Mouse (Mus musculus): ENCODE measurements at regions not wholly inside any gene's neighbourhood (a gene's known extent, or its start where the extent isn't known, plus 50 kb on each side); places are given as distances from the start of the nearest gene placed in this dataset.

- Histone ChIP-seq H3K4me1 (ENCODE audit: insufficient read depth, low read length) (no peaks in the 10 kb centered on the region), H3K9ac (replicated peaks; ENCODE audit: low read length) (no peak overlapping the region), H3K9me3 (ENCODE audit: low read length) (no peaks in the 10 kb centered on the region), H3K36me3 (ENCODE audit: insufficient read depth, low read length) (no peaks in the 10 kb centered on the region), H3K4me2 (replicated peaks; ENCODE audit: low read depth, low read length) (no peak overlapping the region), H3K4me3 (ENCODE audit: low read length) (no peak overlapping the region), H3K27ac (ENCODE audit: low read length) (no peak overlapping the region), H3K27me3 (ENCODE audit: insufficient read depth, low read length) (no peaks in the 10 kb centered on the region)
- ATAC-seq (ENCODE audit: low FRiP score, low TSS enrichment) = no peak
- WGBS = 89% methylated on average over 5 of the region's 5 CpGs
These were observed 109.1 kb downstream of the Icos start for GRCm38 (mm10) chr1:61086811-61087210.

- no peaks in the 10 kb centered on the region for H3K9me3 ChIP-seq (ENCODE audit: low read length)
- H3K27me3 ChIP-seq (ENCODE audit: insufficient read depth, low read length) = no peaks in the 10 kb centered on the region
- H3K36me3 ChIP-seq (ENCODE audit: insufficient read depth, low read length) = no peaks in the 10 kb centered on the region
- 61% methylated on average over 1 of the region's 1 CpGs for WGBS
- no peak overlapping the region for H3K9ac ChIP-seq (replicated peaks; ENCODE audit: low read length)
- H3K27ac ChIP-seq (ENCODE audit: low read length) = no peak overlapping the region
- H3K4me3 ChIP-seq (ENCODE audit: low read length) = no peak overlapping the region
- H3K4me1 ChIP-seq (ENCODE audit: insufficient read depth, low read length) = no peaks in the 10 kb centered on the region
- no peak overlapping the region for H3K4me2 ChIP-seq (replicated peaks; ENCODE audit: low read depth, low read length)
- ATAC-seq (ENCODE audit: low FRiP score, low TSS enrichment) = no peak
These were observed 113.1 kb downstream of the Icos start for GRCm38 (mm10) chr1:61090801-61091200.

GRCm38 (mm10) chr1:61095481-61096165 is 117.9 kb downstream of the Icos start:
- no peak for ATAC-seq (ENCODE audit: low FRiP score, low TSS enrichment)
- Histone ChIP-seq H3K9me3 (ENCODE audit: low read length) (no peaks in the 10 kb centered on the region), H3K27me3 (ENCODE audit: insufficient read depth, low read length) (no peaks in the 10 kb centered on the region), H3K4me3 (ENCODE audit: low read length) (no peak overlapping the region), H3K4me1 (ENCODE audit: insufficient read depth, low read length) (no peaks in the 10 kb centered on the region), H3K4me2 (replicated peaks; ENCODE audit: low read depth, low read length) (no peak overlapping the region), H3K9ac (replicated peaks; ENCODE audit: low read length) (no peak overlapping the region), H3K27ac (ENCODE audit: low read length) (no peak overlapping the region), H3K36me3 (ENCODE audit: insufficient read depth, low read length) (no peaks in the 10 kb centered on the region)

GRCm38 (mm10) chr1:61099341-61099740 is 121.6 kb downstream of the Icos start:
- H3K4me2 ChIP-seq (replicated peaks; ENCODE audit: low read depth, low read length) = no peak overlapping the region
- no peaks in the 10 kb centered on the region for H3K4me1 ChIP-seq (ENCODE audit: insufficient read depth, low read length)
- H3K36me3 ChIP-seq (ENCODE audit: insufficient read depth, low read length) = no peaks in the 10 kb centered on the region
- WGBS = 34% methylated on average over 5 of the region's 5 CpGs
- H3K9me3 ChIP-seq (ENCODE audit: low read length) = no peaks in the 10 kb centered on the region
- H3K27ac ChIP-seq (ENCODE audit: low read length) = no peak overlapping the region
- no peak overlapping the region for H3K4me3 ChIP-seq (ENCODE audit: low read length)
- no peak overlapping the region for H3K9ac ChIP-seq (replicated peaks; ENCODE audit: low read length)
- no peaks in the 10 kb centered on the region for H3K27me3 ChIP-seq (ENCODE audit: insufficient read depth, low read length)
- ATAC-seq (ENCODE audit: low FRiP score, low TSS enrichment) = no peak

GRCm38 (mm10) chr1:61101679-61102078 is 124.0 kb downstream of the Icos start:
- H3K27me3 ChIP-seq (ENCODE audit: insufficient read depth, low read length) = no peaks in the 10 kb centered on the region
- H3K9ac ChIP-seq (replicated peaks; ENCODE audit: low read length) = no peak overlapping the region

GRCm38 (mm10) chr1:61102346-61102745 is 124.6 kb downstream of the Icos start:
- Histone ChIP-seq H3K4me3 (ENCODE audit: low read length) (no peak overlapping the region), H3K9ac (replicated peaks; ENCODE audit: low read length) (no peak overlapping the region), H3K4me1 (ENCODE audit: insufficient read depth, low read length) (no peaks in the 10 kb centered on the region), H3K27ac (ENCODE audit: low read length) (no peak overlapping the region), H3K9me3 (ENCODE audit: low read length) (no peaks in the 10 kb centered on the region), H3K27me3 (ENCODE audit: insufficient read depth, low read length) (no peaks in the 10 kb centered on the region), H3K36me3 (ENCODE audit: insufficient read depth, low read length) (no peaks in the 10 kb centered on the region), H3K4me2 (replicated peaks; ENCODE audit: low read depth, low read length) (no peak overlapping the region)
- WGBS = 84% methylated on average over 5 of the region's 5 CpGs
- ATAC-seq (ENCODE audit: low FRiP score, low TSS enrichment) = no peak

More at GRCm38 (mm10) chr1:61101679-61102078, 124.0 kb downstream of the Icos start:
- no peaks in the 10 kb centered on the region for H3K36me3 ChIP-seq (ENCODE audit: insufficient read depth, low read length)
- 50% methylated on average over 4 of the region's 4 CpGs for WGBS
- no peaks in the 10 kb centered on the region for H3K4me1 ChIP-seq (ENCODE audit: insufficient read depth, low read length)
- no peak for ATAC-seq (ENCODE audit: low FRiP score, low TSS enrichment)
- H3K27ac ChIP-seq (ENCODE audit: low read length) = no peak overlapping the region
- H3K4me2 ChIP-seq (replicated peaks; ENCODE audit: low read depth, low read length) = no peak overlapping the region
- no peak overlapping the region for H3K4me3 ChIP-seq (ENCODE audit: low read length)
- no peaks in the 10 kb centered on the region for H3K9me3 ChIP-seq (ENCODE audit: low read length)

- ATAC-seq (ENCODE audit: low FRiP score, low TSS enrichment) = no peak
- no peaks in the 10 kb centered on the region for H3K27me3 ChIP-seq (ENCODE audit: insufficient read depth, low read length)
- no peak overlapping the region for H3K4me2 ChIP-seq (replicated peaks; ENCODE audit: low read depth, low read length)
- no peak overlapping the region for H3K9ac ChIP-seq (replicated peaks; ENCODE audit: low read length)
- H3K9me3 ChIP-seq (ENCODE audit: low read length) = no peaks in the 10 kb centered on the region
- 75% methylated on average over 12 of the region's 12 CpGs for WGBS
- H3K36me3 ChIP-seq (ENCODE audit: insufficient read depth, low read length) = no peaks in the 10 kb centered on the region
- H3K4me3 ChIP-seq (ENCODE audit: low read length) = no peak overlapping the region
- H3K27ac ChIP-seq (ENCODE audit: low read length) = no peak overlapping the region
- H3K4me1 ChIP-seq (ENCODE audit: insufficient read depth, low read length) = no peaks in the 10 kb centered on the region
These were observed 125.9 kb downstream of the Icos start for GRCm38 (mm10) chr1:61103581-61103980.

GRCm38 (mm10) chr1:61111731-61112309 is 134.1 kb downstream of the Icos start:
- no peaks in the 10 kb centered on the region for H3K4me1 ChIP-seq (ENCODE audit: insufficient read depth, low read length)
- ATAC-seq (ENCODE audit: low FRiP score, low TSS enrichment) = no peak
- no peaks in the 10 kb centered on the region for H3K9me3 ChIP-seq (ENCODE audit: low read length)
- H3K9ac ChIP-seq (replicated peaks; ENCODE audit: low read length) = no peak overlapping the region
- H3K27ac ChIP-seq (ENCODE audit: low read length) = no peak overlapping the region
- no peak overlapping the region for H3K4me2 ChIP-seq (replicated peaks; ENCODE audit: low read depth, low read length)
- H3K36me3 ChIP-seq (ENCODE audit: insufficient read depth, low read length) = no peaks in the 10 kb centered on the region
- no peak overlapping the region for H3K4me3 ChIP-seq (ENCODE audit: low read length)
- H3K27me3 ChIP-seq (ENCODE audit: insufficient read depth, low read length) = no peaks in the 10 kb centered on the region
- WGBS = 81% methylated on average over 13 of the region's 13 CpGs

- WGBS = 32% methylated on average over 10 of the region's 10 CpGs
- H3K9ac ChIP-seq (replicated peaks; ENCODE audit: low read length) = no peak overlapping the region
- H3K4me1 ChIP-seq (ENCODE audit: insufficient read depth, low read length) = no peaks in the 10 kb centered on the region
- no peak overlapping the region for H3K4me2 ChIP-seq (replicated peaks; ENCODE audit: low read depth, low read length)
- H3K27ac ChIP-seq (ENCODE audit: low read length) = no peak overlapping the region
- H3K27me3 ChIP-seq (ENCODE audit: insufficient read depth, low read length) = no peaks in the 10 kb centered on the region
- H3K4me3 ChIP-seq (ENCODE audit: low read length) = no peak overlapping the region
- no peak for ATAC-seq (ENCODE audit: low FRiP score, low TSS enrichment)
- no peaks in the 10 kb centered on the region for H3K36me3 ChIP-seq (ENCODE audit: insufficient read depth, low read length)
- H3K9me3 ChIP-seq (ENCODE audit: low read length) = no peaks in the 10 kb centered on the region
These were observed 139.8 kb downstream of the Icos start for GRCm38 (mm10) chr1:61117535-61117934.

- H3K9ac ChIP-seq (replicated peaks; ENCODE audit: low read length) = no peak overlapping the region
- 81% methylated on average over 4 of the region's 4 CpGs for WGBS
- no peaks in the 10 kb centered on the region for H3K27me3 ChIP-seq (ENCODE audit: insufficient read depth, low read length)
- no peaks in the 10 kb centered on the region for H3K36me3 ChIP-seq (ENCODE audit: insufficient read depth, low read length)
- H3K27ac ChIP-seq (ENCODE audit: low read length) = no peak overlapping the region
- no peak overlapping the region for H3K4me2 ChIP-seq (replicated peaks; ENCODE audit: low read depth, low read length)
- no peaks in the 10 kb centered on the region for H3K4me1 ChIP-seq (ENCODE audit: insufficient read depth, low read length)
- H3K9me3 ChIP-seq (ENCODE audit: low read length) = no peaks in the 10 kb centered on the region
- H3K4me3 ChIP-seq (ENCODE audit: low read length) = no peak overlapping the region
- no peak for ATAC-seq (ENCODE audit: low FRiP score, low TSS enrichment)
These were observed 140.3 kb downstream of the Icos start for GRCm38 (mm10) chr1:61118071-61118470.

All from kidney, embryonic 16.5 days (tissue).